Mouse (Mus musculus) adrenal gland, postnatal 25 days (tissue): Measurements from ENCODE around the gene Krtap26-1. TPM values are rescaled to one million over a fixed set of nuclear protein-coding genes. Genes with fewer than 3 reads are reported as not detected.

Experiments used
- DNase-seq: peaks from one replicate; pipeline ENCODE4 v3.0.0; 2021; ENCODE audit warnings: mixed read lengths
- long read RNA-seq: library from polyadenylated mRNA; stranded (forward); transcript quantifications from one replicate; pipeline ENCODE4 v2.0.0, GENCODE M21; 2021
- total RNA-seq: library from RNA; stranded (reverse); gene quantifications from 2 replicates; pipeline ENCODE4 v1.2.3, GENCODE M21; 2021

Krtap26-1 gene
- not detected in 2 replicates for total RNA-seq
- long read RNA-seq = 0 reads

DNA sequence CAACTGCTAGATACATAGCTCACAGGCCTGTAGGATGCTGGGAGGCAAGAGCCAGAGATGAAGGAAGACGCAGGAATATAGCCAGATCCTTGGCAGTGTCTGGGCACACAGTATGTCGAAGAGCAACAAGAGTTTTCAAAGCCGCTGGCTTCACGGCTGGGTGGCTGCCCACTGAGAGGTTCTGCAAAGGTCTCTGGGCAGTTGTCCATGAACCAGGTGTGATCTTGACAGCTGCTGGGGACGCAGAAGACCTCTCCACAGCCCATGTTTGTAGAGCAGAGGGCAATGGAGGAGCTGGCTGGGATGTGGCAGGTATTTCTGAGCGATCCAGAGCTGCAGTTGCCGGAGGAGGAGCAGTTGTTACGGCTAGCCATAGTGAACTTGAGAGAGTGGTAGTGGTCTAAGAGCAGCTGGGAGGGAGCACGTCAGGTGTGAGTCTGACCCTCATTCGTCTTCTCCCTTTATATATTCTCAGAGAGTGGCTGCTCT lies at the start of gene Krtap26-1:
Gene Krtap26-1, minus strand, starts transcription at position 439 of the 489 bp plus-strand sequence.
- DNase-seq = no peak

DNA sequence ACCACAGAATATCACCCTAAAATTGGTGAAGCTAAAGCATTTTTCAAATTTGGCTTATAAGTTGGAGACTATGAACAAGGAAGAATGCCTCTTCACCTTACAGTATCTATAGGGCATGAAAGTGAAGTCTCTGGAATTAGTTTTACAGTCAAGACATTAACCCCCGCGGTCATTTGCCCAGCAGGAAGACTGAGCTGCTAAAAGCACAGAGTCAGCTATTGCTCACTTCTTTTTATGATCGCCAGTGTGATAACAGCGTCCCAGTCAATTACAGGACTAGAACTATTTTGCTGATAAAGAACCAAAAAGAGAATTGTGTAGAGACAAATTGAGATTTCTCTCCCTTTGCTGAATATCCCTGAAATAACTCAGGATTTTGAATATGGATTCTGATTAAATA lies 48.7 kb upstream of the Krtap26-1 start:
- no peak for DNase-seq

DNA sequence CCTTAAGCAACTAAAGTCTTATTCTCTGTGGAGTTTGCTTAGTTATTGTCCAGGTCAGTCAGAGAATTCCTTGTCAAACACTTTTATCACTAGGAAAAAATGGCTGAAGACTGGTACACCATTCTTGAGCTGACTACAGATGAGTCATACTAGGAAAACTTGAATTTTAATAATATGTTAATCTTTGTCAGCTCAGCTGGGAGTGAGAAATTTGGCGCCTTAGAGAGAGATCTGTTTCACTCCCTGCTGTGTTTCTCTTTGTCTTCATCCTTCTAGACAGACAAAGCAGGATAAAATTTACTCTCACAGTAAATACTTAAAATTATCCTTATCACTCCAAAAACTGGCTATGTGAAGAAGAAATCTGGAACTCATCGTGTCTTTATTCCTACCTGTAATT lies 33.7 kb upstream of the Krtap26-1 start:
- no peak for DNase-seq

DNA sequence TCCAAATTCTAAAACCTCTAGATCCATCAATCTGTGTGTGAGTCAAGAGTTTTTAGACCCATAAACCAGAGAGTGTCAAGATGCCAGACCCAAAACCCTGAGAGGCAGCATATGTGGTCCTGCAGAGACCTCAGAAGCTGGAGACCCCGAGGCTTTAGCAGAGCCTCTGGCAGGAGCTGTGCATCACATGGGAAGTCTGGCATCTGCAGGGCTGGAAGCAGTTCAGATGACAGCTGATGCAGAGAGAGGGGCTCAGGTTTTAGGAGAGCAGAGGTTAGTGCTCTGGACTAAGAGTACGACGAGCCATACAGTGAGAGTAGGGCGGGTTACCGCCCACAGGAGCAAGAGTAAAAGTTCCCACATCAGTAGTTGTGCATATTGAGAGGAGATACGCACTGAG lies 31.5 kb upstream of the Krtap26-1 start:
- no peak for DNase-seq

DNA sequence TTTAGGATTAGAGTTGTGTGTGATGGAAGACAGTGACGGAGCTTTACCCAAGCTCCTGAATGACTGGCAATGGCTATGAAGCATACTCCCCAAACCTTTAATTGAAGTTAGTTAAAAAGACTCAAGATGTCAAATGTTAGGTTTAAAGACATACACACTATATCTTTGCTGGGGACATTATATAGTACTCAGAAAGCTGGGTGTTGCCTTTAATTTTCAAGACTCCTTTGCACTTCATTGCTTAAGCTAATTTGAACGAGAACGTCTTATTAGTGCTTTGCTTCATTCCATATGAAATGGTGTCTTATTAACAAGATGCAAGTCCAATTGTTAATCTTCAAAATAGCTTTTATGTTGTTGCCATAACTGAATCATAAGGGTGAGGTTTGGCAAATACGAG lies 24.0 kb upstream of the Krtap26-1 start, which contains the start of gene Krtap27-1:
Gene Krtap27-1, minus strand, starts transcription at position 101 of the 400 bp plus-strand sequence.
- DNase-seq = no peak

DNA sequence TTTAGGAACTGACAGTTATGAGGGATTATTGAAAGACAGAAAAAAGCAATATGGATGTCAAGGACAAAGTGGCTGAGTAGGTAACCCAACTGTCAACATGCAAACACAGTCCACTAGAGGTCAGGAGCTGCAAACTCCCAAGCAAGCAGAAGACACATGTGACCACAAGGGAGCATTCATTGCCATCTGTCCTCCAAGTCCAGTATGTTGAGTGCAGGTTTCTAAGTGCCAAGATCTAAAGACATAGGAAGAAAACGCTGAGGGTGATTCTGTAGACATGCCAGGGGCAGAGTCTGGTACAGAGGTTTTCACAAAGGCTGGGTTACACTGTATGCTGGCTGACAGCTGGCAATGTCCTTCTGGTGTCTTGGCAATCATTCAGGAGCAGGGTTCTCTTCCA lies 9.8 kb upstream of the Krtap26-1 start:
- DNase-seq = no peak

DNA sequence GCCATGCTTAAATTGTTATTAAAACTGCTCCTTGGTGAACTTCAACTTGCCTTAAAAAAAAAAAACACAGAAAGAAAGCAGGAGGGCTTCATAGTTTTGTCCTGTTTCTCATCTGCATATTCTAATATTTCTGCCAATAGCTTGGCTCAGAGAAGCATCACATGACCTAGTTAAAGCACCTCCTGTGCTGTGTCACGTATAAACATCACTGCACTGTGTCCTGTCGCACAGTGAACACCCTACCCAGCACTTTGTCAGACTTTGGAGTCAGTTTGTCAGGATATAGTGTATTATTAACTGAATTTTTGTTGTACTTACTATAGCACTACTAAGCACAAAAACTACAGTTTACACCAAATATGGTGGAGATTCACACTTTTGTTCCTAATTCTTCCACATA lies 4.4 kb upstream of the Krtap26-1 start:
- no peak for DNase-seq

DNA sequence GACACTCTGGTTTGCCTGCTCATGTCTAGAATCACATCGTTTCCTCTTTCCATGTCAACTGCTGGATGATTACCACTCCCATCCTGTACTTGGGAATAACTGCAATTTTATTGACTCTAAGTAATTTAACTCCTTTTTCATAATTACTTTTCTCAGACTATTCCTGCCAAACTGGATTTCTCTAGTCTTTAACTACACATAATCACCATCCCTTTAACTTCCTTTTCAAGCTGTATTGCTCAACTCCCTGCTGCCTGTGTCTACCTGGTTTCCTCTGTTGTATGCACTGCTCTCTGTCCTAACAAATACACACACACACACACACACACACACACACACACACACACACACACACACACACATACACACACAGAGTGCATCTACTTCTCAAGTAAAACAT lies 3.5 kb upstream of the Krtap26-1 start:
- no peak for DNase-seq

DNA sequence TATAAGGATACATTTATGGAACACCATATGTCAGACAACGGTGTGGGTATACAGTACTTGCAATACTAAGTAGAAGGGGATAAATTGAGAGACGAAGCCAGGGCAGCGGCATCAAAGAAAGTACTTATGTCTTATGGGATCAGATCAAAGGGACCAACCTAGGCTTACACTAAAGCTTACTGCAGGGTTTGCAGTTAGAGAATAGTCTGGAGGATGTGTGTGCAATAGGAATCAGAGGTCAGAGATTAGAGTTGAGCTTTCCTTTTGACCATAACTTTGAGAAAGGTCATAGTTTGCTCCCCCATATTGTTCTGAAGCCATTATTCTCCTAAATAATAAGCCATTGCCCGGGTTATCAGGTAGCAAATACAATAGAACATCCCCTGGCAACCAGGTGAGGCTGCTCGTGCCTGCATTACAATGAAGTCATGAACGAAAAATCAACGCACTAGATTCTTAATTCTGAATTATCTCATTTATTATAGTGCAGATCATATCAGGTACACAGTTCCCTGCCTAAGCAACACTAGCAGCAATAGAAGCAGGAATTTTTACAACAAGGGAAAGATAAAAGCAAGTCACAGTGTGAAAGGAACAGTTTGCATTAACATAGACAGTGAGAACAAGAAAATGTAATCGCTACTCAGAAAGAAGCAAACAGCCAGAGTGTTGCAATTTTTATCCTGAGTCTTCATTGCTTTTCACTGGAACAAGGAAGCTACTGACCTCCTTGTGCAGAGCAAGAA lies 1.1 kb downstream of the Krtap26-1 start:
- no peak for DNase-seq

DNA sequence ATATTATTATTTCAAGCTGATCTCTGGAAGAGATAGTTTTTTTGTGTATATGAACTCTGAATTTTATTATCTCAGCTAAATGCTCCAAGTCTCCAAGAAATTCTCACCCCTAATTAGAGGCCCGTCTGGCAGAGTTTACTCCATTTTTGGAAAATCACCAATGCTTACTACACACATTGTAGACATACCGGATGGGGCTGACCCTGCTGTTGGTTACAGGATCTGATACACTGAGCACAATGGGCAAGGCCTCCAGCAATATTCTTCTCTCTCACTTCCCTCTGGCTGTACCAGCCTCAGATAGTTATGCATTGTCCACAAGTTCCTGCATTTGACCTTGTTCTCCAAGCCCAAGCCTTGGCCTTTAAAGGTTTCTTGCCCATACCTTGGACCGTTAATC lies 7.5 kb downstream of the Krtap26-1 start:
- DNase-seq = no peak

DNA sequence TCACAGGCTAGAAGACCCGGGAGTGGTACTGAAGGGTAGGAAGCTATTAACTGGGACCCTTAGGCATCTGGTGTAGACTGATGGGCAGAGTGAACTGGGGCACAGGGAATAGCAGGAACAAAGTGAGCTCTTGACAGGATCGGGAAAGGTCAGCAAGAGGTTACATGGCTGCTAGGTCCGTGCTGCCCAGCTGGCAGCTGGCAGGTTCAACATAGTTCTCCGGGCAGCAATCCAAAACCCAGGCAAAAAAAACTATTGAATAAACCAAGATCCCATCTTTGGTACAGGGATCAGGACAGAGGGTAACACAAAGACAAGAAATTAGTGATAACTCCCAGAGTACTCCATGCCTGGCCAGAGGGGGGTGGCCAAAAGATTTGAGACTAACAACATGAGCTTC lies 12.5 kb downstream of the Krtap26-1 start:
- no peak for DNase-seq

DNA sequence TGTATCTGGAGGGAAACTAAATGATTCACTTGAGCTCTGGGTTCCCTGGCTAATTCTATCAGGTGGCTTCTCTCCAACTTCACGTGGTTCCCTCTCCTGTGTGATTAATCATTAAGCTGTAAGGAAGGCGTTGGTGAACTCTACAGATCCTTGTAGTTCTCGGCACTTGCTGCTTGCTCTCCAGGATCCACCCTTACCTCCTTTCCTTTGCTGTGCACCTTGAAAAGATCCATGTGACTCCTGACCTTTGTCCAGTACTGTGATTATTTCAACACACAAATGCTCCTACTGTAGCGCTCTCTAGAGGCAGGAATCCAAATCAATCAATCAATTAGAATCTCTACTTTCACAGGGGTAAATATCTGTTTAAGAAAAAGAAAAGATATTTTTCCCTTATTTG lies 16.1 kb downstream of the Krtap26-1 start:
- no peak for DNase-seq

DNA sequence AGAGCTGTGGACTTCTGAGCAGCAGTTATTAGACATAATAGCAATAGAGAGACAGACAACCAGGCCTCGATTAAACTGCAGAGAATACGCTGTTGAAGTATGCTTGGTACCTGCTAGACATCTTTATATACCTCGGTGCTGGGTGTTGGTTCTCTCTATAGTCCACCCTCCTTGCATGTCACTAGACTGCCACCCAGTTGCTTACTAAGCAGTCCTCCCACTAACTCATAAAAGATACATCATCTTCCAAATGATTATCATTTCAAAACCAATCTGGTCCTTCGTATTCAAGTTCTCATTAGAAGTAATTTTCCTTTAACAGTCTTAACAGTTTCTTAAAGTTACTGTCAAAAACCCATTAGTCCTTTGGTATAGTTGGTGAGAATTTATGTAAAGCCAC lies 20.0 kb downstream of the Krtap26-1 start, which contains the start of gene 2310079G19Rik:
Gene 2310079G19Rik, minus strand, starts transcription at position 101 of the 400 bp plus-strand sequence.
- DNase-seq = no peak

DNA sequence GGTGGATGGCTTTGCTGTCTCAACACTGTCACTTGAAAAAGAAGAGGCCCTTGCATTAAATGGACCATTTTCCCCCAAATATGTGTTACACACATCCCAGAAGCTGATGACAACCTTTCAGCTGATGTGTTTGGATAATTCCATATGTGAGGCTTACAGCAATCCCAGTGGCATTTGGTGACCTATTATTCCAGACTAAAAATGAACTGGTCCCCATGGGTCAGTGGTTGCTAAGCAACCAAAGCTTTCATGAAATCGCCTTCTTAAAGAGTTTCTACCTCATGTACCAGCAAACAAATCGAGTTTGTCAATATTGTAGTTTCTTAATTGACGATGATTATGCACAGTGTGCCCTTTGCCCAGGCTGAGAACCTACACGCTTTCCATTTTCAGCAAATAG lies 34.9 kb downstream of the Krtap26-1 start:
- DNase-seq = no peak

DNA sequence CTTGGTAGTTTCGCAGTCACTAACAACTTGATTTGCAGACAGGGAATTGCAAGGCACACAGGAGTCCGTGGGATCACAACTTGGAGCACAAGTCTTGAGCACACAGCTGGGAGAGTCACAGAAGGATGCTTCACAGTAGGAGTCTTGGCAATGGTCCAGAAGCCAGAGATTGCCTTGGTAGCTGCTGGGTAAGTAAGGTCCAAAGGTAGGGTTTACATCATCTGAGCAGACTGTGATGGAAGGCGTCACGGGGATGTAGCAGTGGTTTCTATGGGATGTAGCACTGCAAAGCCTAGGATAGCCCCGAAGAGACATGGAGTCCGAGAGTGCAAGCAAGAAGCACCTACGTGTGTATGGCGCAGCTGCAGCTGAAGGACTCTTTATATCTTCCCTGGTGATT lies 35.7 kb downstream of the Krtap26-1 start, which contains the start of gene Krtap24-1:
Gene Krtap24-1, minus strand, starts transcription at position 358 of the 400 bp plus-strand sequence.
- no peak for DNase-seq

DNA sequence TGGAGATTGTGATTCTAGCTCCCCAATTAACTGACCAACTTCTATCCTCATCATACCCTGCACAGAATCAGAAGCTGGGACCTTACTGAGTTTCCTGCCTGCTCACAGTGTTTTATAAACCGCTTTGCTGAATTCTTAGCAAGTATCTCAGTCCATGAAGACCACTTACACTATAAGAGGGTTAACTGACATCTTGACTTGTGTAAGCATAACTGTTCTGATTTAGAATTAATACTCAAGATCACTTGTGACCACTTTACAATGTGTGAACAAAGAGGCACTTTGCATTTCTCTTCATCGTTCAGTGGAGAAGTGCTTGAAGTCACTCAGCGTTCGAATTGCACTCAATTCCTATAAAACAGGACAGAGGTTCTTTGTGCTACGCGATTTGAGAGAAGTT lies 43.0 kb downstream of the Krtap26-1 start:
- DNase-seq = no peak

DNA sequence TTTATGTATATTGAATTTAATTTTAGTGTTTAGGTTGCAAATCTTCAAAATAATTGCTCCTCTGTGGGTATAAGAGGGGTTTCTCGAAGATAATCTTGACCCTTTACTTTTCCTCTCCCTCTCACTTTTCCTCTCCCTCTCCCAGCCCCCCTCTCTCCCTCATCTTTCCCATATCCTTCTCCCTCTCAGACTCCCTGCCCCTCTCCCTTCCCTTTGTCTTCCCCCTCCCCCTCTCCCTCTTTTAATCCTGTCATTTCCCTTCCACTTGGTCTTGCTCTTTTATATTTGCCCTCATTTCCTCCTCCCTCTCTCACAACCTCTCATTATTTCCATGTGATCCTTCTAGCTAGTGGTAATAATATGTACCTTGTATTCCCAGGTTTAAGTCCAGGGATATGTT lies 45.1 kb downstream of the Krtap26-1 start:
- no peak for DNase-seq

DNA sequence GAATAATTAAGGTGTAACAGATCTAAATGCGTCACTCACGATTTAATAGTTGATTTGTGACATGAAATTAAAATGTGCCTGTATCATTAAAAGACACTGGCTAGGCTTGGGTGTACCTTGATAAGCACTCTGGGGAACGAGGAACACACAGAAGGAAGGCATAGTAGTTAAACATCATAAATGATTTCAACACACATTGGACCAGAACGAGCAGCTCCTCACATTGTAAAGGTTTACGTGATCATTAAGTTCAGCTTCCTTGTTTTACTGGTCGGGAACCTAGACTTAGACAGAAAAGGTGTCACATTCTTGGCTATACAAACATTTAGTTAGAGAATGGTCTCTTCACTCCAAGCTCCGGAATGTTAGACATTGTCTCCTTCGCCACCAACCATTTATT lies 47.3 kb downstream of the Krtap26-1 start:
- DNase-seq = no peak

DNA sequence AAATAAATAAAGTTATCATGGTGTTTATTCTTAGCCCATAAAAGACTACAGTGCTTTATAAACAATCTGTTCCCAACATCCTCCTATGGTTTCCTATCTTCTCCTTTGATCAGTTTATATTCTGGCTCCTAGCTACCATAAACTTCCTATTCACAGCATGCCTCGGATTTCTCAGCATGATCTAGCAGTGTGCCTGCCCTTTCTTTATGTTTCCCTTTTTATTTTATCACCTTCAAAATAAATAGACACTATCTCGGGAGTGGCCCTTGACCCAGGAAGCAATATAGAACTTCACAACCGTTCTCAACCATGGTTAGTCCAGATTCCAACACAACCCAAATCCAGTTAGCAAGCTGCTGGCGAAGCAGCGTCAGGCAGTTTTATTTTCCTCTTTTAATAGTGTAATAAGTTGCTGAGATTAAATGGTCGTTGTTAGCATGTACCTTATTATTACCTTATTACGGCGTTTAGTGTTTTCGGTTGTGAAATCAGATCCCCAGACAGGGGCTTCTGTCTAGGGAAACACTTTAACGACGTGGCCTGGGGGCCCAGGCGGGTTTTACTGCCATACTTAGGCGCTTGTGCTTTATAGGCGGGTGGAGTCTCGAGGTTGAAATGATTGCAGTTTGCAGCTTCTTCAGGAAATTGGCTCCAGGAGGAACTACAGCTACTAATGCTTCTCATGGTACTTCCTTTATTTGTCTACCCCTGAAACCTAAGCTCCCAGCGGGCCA lies 47.9 kb downstream of the Krtap26-1 start:
- DNase-seq = no peak
